Mouse (Mus musculus) stomach, postnatal 0 days (tissue): ENCODE data around the gene Hoxb4. TPM values are rescaled to one million over a fixed set of nuclear protein-coding genes. Genes with fewer than 3 reads are reported as not detected.

Experiments used
- ATAC-seq: fragments of 200-750 bp; cut with Nextera tagmentation; 2 replicates; pipeline ENCODE4 v1.8.0; 2017; ENCODE audit not compliant: low FRiP score, low TSS enrichment
- DNase-seq: peaks from one replicate; pipeline ENCODE4 v3.0.0-alpha.2; 2016; ENCODE audit warnings: low spot score
- H3K27ac ChIP-seq: fragments of 300-500 bp; sonication (generic); replicated peaks from 2 replicates; pipeline ENCODE4 v1.5.1; 2014; ENCODE audit warnings: mild to moderate bottlenecking, control low read depth
- H3K27me3 ChIP-seq: fragments of 300-500 bp; sonication (generic); 2 replicates; pipeline ENCODE4 v1.6.1; 2014; ENCODE audit warnings: low read length; ENCODE audit not compliant: control insufficient read depth, insufficient read depth
- H3K36me3 ChIP-seq: fragments of 300-500 bp; sonication (generic); 2 replicates; pipeline ENCODE4 v1.6.1; 2014; ENCODE audit warnings: low read length, mixed read lengths; ENCODE audit not compliant: control insufficient read depth, insufficient read depth
- H3K4me1 ChIP-seq: fragments of 300-500 bp; sonication (generic); replicated peaks from 2 replicates; pipeline ENCODE4 v1.6.1; 2014; ENCODE audit warnings: antibody characterized with exemption; ENCODE audit not compliant: control insufficient read depth, insufficient read depth
- H3K4me2 ChIP-seq: fragments of 300-500 bp; sonication (generic); replicated peaks from 2 replicates; pipeline ENCODE4 v1.6.1; 2014; ENCODE audit warnings: low read depth, mild to moderate bottlenecking, control low read depth, moderate library complexity
- H3K4me3 ChIP-seq: fragments of 300-500 bp; sonication (generic); 2 replicates; pipeline ENCODE4 v1.5.1; 2014; ENCODE audit warnings: low read depth, low read length, control low read depth
- H3K9ac ChIP-seq: fragments of 300-500 bp; sonication (generic); 2 replicates; pipeline ENCODE4 v1.6.1; 2014; ENCODE audit warnings: mild to moderate bottlenecking, low read length, control low read depth, mixed read lengths
- H3K9me3 ChIP-seq: fragments of 300-500 bp; sonication (generic); 2 replicates; pipeline ENCODE4 v1.6.1; 2016; ENCODE audit warnings: low read length; ENCODE audit not compliant: control insufficient read depth
- CTCF ChIP-seq: IDR thresholded peaks from 2 replicates; pipeline ENCODE4 v1.5.1; 2016; ENCODE audit warnings: antibody characterized with exemption, low read depth, mild to moderate bottlenecking, moderate library complexity
- EP300 ChIP-seq: optimal IDR thresholded peaks from 2 replicates; pipeline ENCODE3; 2016; ENCODE audit warnings: antibody characterized with exemption
- WGBS: fragments of 180-500 bp; shearing (Covaris S2); extraction: QIAGEN DNeasy Blood & Tissue Kit; methylation state at CpG from one replicate; pipeline ENCODE4 v1.1.7; 2014; 5-methylcytosine and 5-hydroxymethylcytosine counted together
- microRNA counts: library from miRNA; unstranded; fragments of <30 nt; microRNA quantifications from one replicate; lab custom pipeline; 2015
- microRNA-seq: library from miRNA; unstranded; fragments of <30 nt; microRNA quantifications from one replicate; pipeline ENCODE4, GENCODE M21; 2016
- polyA plus RNA-seq: library from polyadenylated mRNA; unstranded; fragments of >200 nt; fragmentation: Nextera tagmentation; extraction: Ambion mirVana; gene quantifications from 2 replicates; pipeline ENCODE4 v1.2.1, GENCODE M21; 2015

Hoxb4 gene
- polyA plus RNA-seq, 1 experiment from 2014 or later = 1.6 TPM

DNA sequence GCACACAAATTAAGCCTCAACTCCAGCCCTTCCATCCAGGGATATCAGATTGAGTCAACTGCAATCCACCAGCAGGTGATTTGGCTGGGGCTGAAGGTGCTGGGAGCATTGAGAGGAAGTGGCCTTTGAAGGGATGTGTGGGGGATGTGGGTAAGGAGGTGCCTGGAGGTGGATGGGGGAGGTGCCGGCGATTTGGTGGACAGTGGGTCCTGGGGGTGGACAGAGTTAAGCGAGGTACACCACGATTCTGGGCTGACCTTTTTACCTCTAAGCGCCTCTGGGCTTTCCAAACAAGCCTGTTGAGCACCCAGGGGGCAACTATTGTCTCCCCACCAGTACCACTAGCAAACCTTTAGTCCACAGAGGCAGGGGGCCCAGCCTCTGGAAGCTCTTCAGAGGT is 50.6 kb downstream of the Hoxb4 start:
- 54% methylated on average over 5 of the region's 5 CpGs for WGBS

DNA sequence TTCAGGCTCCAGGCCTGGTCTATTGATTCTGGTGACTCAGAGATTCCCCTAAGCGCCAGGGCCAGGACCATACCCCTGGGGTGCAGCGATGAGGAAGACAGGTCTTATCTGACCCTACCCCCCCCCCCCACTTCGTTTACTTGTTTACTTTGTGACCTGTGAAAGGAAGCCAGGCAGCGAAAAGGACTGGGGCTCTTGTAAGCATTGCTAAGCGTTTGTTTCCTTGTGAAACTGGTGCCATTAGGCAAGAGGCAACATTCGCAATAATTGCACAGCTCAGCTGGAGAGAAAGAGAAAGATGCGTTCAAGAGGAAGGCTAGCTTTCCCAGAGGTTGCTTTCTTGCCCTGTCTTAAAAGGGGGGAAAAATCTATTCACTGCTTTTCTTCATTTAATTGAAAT is 51.1 kb downstream of the Hoxb4 start:
- Histone ChIP-seq H3K36me3 (no peaks in the 10 kb centered on the region), H3K9me3 (no peaks in the 10 kb centered on the region), H3K27me3 (peaks cover 5% of the 10 kb centered on the region; the same call in 1 of the 2 replicates), H3K4me3 (no peak overlapping the region), H3K4me2 (no peak overlapping the region), H3K27ac (no peak overlapping the region), H3K9ac (no peak overlapping the region), H3K4me1 (0 out of 2 replicates have a peak, but pooled peaks cover 4% of the 10 kb centered on the region)
- no peak for TF ChIP-seq CTCF
- no peak for TF ChIP-seq EP300
- ATAC-seq = no peak
- DNase-seq = no peak
- WGBS = 59% methylated on average over 7 of the region's 7 CpGs

More for the DNA sequence above, 50.6 kb downstream of the Hoxb4 start:
- Histone ChIP-seq H3K36me3 (no peaks in the 10 kb centered on the region), H3K4me3 (no peak overlapping the region), H3K27ac (no peak overlapping the region), H3K4me1 (0 out of 2 replicates have a peak, but pooled peaks cover 4% of the 10 kb centered on the region), H3K9ac (no peak overlapping the region), H3K4me2 (no peak overlapping the region), H3K27me3 (peaks cover 5% of the 10 kb centered on the region; the same call in 1 of the 2 replicates), H3K9me3 (no peaks in the 10 kb centered on the region)
- ATAC-seq (no peak), DNase-seq (no peak)
- TF ChIP-seq CTCF (no peak), EP300 (no peak)

MicroRNAs within 50 kb of the gene (microRNA counts, 519-probe panel; counts per million panel counts)
- microRNA mmu-miR-10a (lab: Ali Mortazavi, UCI) = 5,853 counts per million, percentile 76 among the panel's probes with 10 or more counts

Small RNA genes within 50 kb of the gene (microRNA-seq; reads per million reads assigned to microRNA genes)
- gene Mir10a = 27,500 reads per million, percentile 97 among the genes with 10 or more reads in this experiment

Other genes starting within 250 kb of the Hoxb4 start
- 1,003 and 1,182 TPM in 2 replicates for gene Atp5g1, start 242.6 kb upstream of the Hoxb4 start, polyA plus RNA-seq
- gene Calcoco2, start 206.3 kb upstream of the Hoxb4 start, polyA plus RNA-seq = not detected in 2 replicates
- 0.12 and 0.13 TPM in 2 replicates for gene Ttll6, start 184.5 kb upstream of the Hoxb4 start, polyA plus RNA-seq
- gene Hoxb13, start 124.0 kb upstream of the Hoxb4 start, polyA plus RNA-seq = not detected in 2 replicates
- gene Hoxb9, start 46.8 kb upstream of the Hoxb4 start, polyA plus RNA-seq = 0.05 and 0.06 TPM in 2 replicates
- gene Hoxb8, start 36.4 kb upstream of the Hoxb4 start, polyA plus RNA-seq = 0.42 and 0.83 TPM in 2 replicates
- 5.5 and 6.0 TPM in 2 replicates for gene Hoxb7, start 31.6 kb upstream of the Hoxb4 start, polyA plus RNA-seq
- gene Hoxb6, start 25.8 kb upstream of the Hoxb4 start, polyA plus RNA-seq = 6.9 and 7.9 TPM in 2 replicates
- 7.5 and 8.2 TPM in 2 replicates for gene Hoxb5, start 14.9 kb upstream of the Hoxb4 start, polyA plus RNA-seq
- gene Hoxb3, start 5.1 kb downstream of the Hoxb4 start, polyA plus RNA-seq = 0.94 and 0.97 TPM in 2 replicates
- gene Hoxb2, start 32.3 kb downstream of the Hoxb4 start, polyA plus RNA-seq = 12.2 and 13.4 TPM in 2 replicates
- 0.06 TPM in 1 of 2 replicates, not detected in the other for gene Hoxb1, start 47.5 kb downstream of the Hoxb4 start, polyA plus RNA-seq
- 0.45 and 0.56 TPM in 2 replicates for gene Skap1, start 146.3 kb downstream of the Hoxb4 start, polyA plus RNA-seq